Mouse (Mus musculus) embryonic fibroblast, embryonic 13.5 days (primary cell): ENCODE measurements around the gene Strbp. TPM values are rescaled to one million over a fixed set of nuclear protein-coding genes. Genes with fewer than 3 reads are reported as not detected.
"Not testable (repeated sequence)": the region's sequence is repeated elsewhere in the genome, so short reads cannot be mapped to it uniquely, and the experiment has no call there.

ENCODE experiments used
- H3K27ac ChIP-seq: 2 replicates; pipeline ENCODE4 v1.5.1; 2012; ENCODE audit warnings: low read length, control low read depth, inconsistent platforms; ENCODE audit not compliant: insufficient read depth
- H3K4me1 ChIP-seq: 2 replicates; pipeline ENCODE4 v1.6.1; 2011; ENCODE audit warnings: low read length; ENCODE audit not compliant: control insufficient read depth, insufficient read depth
- H3K4me3 ChIP-seq: 2 replicates; pipeline ENCODE4 v1.5.1; 2011; ENCODE audit warnings: mild to moderate bottlenecking, control low read depth, low read length; ENCODE audit not compliant: insufficient read depth
- CTCF ChIP-seq: IDR thresholded peaks from 2 replicates; pipeline ENCODE4 v1.5.1; 2011; ENCODE audit warnings: mild to moderate bottlenecking, control low read depth, low read length, moderate library complexity, borderline replicate concordance; ENCODE audit not compliant: insufficient read depth
- POLR2A ChIP-seq: IDR thresholded peaks from 2 replicates; pipeline ENCODE4 v1.6.1; 2011; ENCODE audit warnings: low read depth, mild to moderate bottlenecking, control low read depth, low read length, moderate library complexity
- polyA plus RNA-seq: library from polyadenylated mRNA; stranded (reverse); fragments of >200 nt; gene quantifications from 2 replicates; pipeline ENCODE4 v1.2.4, GENCODE M21; 2011; ENCODE audit warnings: low read depth; ENCODE audit not compliant: missing spikeins, insufficient read length

Strbp gene
- polyA plus RNA-seq, 1 experiment: 36.1 TPM

- Histone ChIP-seq H3K27ac (no peak overlapping the region), H3K4me1 (peaks cover 4% of the 10 kb centered on the region; the same call in 1 of the 2 replicates), H3K4me3 (no peak overlapping the region)
- TF ChIP-seq CTCF (no peak), POLR2A (no peak)
Measured at GRCm38 (mm10) chr2:37529397-37529796, 174.3 kb downstream of the Strbp start.

- no peak for TF ChIP-seq POLR2A
- no peak for TF ChIP-seq CTCF
- Histone ChIP-seq H3K27ac (peak overlapping the region; percentile 34), H3K4me3 (no peak overlapping the region), H3K4me1 (peaks cover 4% of the 10 kb centered on the region; the same call in 1 of the 2 replicates)
Measured at GRCm38 (mm10) chr2:37527587-37527986, 176.1 kb downstream of the Strbp start.

GRCm38 (mm10) chr2:37519286-37519640 lies 184.4 kb downstream of the Strbp start:
- no peaks in the 10 kb centered on the region for H3K4me1 ChIP-seq
- no peak overlapping the region for H3K27ac ChIP-seq
- TF ChIP-seq POLR2A (no peak), CTCF (no peak)
- H3K4me3 ChIP-seq: no peak overlapping the region

GRCm38 (mm10) chr2:37518561-37519285 lies 184.9 kb downstream of the Strbp start:
- Histone ChIP-seq H3K27ac (no peak overlapping the region), H3K4me3 (no peak overlapping the region), H3K4me1 (no peaks in the 10 kb centered on the region)
- TF ChIP-seq CTCF (no peak), POLR2A (no peak)

- Histone ChIP-seq H3K4me3 (no peak overlapping the region), H3K27ac (no peak overlapping the region), H3K4me1 (no peaks in the 10 kb centered on the region)
- no peak for TF ChIP-seq POLR2A
- TF ChIP-seq CTCF: no peak
Measured at GRCm38 (mm10) chr2:37516922-37517462, 186.7 kb downstream of the Strbp start.

- Histone ChIP-seq H3K27ac (no peak within 1 kb of the TSS), H3K4me1 (no peaks in the 10 kb centered on the region), H3K4me3 (no peak within 1 kb of the TSS)
- no peak for TF ChIP-seq CTCF
Measured at GRCm38 (mm10) chr2:37516030-37516710, 187.5 kb downstream of the Strbp start, which contains the start of gene Gpr21. Gene Gpr21, plus strand, starts transcription at chr2:37516332.

GRCm38 (mm10) chr2:37511134-37511901 lies 192.3 kb downstream of the Strbp start:
- no peak overlapping the region for H3K4me3 ChIP-seq
- H3K4me1 ChIP-seq: no peaks in the 10 kb centered on the region
- TF ChIP-seq CTCF: no peak
- no peak for TF ChIP-seq POLR2A
- no peak overlapping the region for H3K27ac ChIP-seq

GRCm38 (mm10) chr2:37505856-37506255 lies 197.8 kb downstream of the Strbp start:
- H3K27ac ChIP-seq, H3K4me3 ChIP-seq, H3K4me1 ChIP-seq: not testable (repeated sequence)

- H3K4me3 ChIP-seq: no peak overlapping the region
Measured at GRCm38 (mm10) chr2:37497321-37497720, 206.3 kb downstream of the Strbp start.

More at GRCm38 (mm10) chr2:37497321-37497720, 206.3 kb downstream of the Strbp start:
- TF ChIP-seq CTCF (no peak), POLR2A (no peak)
- no peak overlapping the region for H3K27ac ChIP-seq
- no peaks in the 10 kb centered on the region for H3K4me1 ChIP-seq
